Mouse (Mus musculus) layer of hippocampus, adult 2 months (tissue): Measurements from ENCODE around the gene Chrna7. TPM values are rescaled to one million over a fixed set of nuclear protein-coding genes. Genes with fewer than 3 reads are reported as not detected.

Source experiments
- DNase-seq, 2 experiments: peaks; one replicate each; pipeline ENCODE4 v3.0.0; 2022; ENCODE audit warnings: low spot score in 2 of 2
- H3K27ac ChIP-seq: fragments of 200-600 bp; 2 replicates; pipeline ENCODE4 v1.8.1; 2022
- H3K4me3 ChIP-seq: fragments of 200-600 bp; 2 replicates; pipeline ENCODE4 v1.8.1; 2022; ENCODE audit warnings: mild to moderate bottlenecking
- CTCF ChIP-seq: fragments of 200-600 bp; conservative IDR thresholded peaks from 2 replicates; pipeline ENCODE4 v1.8.1; 2022; ENCODE audit warnings: antibody characterized with exemption, mild to moderate bottlenecking, moderate library complexity
- long read RNA-seq, 2 experiments: library from polyadenylated mRNA; stranded (forward); transcript quantifications; one replicate each; pipeline ENCODE4 v2.0.0; 2021; ENCODE audit warnings: borderline mapping rate in 2 of 2
- total RNA-seq, 2 experiments: library from RNA; stranded (reverse); gene quantifications; 2 replicates each; pipeline ENCODE4 v1.2.3; 2021

The Chrna7 gene
- total RNA-seq: 10 to 100 TPM; 41.2 to 44.1 TPM
- long read RNA-seq, experiment 1, transcript Chrna7-201 (10 exons, 2,078 nt): major isoform, 10 of 19 reads
- long read RNA-seq, experiment 1, partial matches to known transcripts: 1 of 19 reads
- long read RNA-seq, experiment 1, other reads (novel, unspliced or antisense): 8 of 19 reads
- long read RNA-seq, experiment 2, transcript Chrna7-201 (10 exons, 2,078 nt): major isoform, 26 of 45 reads
- long read RNA-seq, experiment 2, partial matches to known transcripts: 5 of 45 reads
- long read RNA-seq, experiment 2, other reads (novel, unspliced or antisense): 14 of 45 reads

DNA sequence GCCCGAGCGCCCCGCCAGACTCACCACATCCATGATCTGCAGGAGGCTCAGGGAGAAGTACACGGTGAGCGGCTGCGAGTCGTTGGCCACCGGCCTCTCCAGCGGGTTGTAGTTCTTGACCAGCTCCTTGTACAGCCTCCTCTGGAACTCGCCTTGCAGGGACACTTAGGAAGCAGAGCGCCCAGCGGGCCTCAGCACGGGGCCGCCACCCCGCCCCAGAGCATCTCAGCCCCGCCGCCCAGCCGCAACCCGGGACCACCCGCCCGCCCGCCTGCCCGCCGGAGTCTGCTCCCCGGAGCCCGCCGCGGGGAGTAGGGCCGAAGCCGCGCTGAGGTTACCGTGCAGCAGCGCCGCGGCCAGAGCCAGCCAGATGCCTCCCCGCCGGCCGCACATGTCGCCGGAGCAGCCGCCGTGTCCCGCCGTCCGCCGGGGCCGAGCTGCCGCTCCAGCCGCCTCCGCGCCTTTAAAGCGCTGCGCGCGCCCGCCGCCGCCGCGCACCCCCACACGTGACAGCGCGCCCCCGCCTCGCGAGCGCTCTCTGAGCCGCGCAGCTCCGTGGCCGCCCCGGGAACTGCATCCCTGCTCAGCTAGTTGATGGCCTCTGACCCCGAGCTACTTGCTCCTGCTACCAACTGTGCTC is at the start of gene Chrna7:
Chrna7 (minus strand) TSS at position 486 of the 640 bp plus-strand sequence.
- TF ChIP-seq CTCF: peak; percentile 88
- peak; percentile 72 to 89 for DNase-seq
- Histone ChIP-seq H3K27ac (peak within 1 kb of the TSS; percentile 87), H3K4me3 (peak within 1 kb of the TSS; percentile 80)

DNA sequence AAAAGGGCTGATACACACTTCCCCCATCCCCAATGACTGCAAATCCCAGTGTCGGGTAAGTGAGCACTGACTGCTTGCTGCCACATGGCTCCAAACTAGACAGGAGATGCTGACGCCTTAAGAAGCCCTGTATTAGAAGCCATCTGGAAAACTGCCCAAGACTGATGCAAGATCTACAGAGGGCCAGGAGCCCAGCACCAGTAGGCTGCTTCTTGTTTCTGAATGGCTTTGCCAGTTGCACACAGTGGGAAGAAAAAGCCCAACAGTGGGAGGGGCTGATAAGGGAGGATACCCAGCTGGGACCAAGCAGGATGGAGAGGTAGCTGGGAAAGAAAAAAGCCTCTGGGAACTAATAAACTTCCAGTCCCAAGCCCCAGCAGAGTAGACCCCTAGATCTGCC is 37.0 kb upstream of the Chrna7 start:
- DNase-seq: no peak
- no peak for TF ChIP-seq CTCF
- Histone ChIP-seq H3K4me3 (no peak overlapping the region), H3K27ac (no peak overlapping the region)

DNA sequence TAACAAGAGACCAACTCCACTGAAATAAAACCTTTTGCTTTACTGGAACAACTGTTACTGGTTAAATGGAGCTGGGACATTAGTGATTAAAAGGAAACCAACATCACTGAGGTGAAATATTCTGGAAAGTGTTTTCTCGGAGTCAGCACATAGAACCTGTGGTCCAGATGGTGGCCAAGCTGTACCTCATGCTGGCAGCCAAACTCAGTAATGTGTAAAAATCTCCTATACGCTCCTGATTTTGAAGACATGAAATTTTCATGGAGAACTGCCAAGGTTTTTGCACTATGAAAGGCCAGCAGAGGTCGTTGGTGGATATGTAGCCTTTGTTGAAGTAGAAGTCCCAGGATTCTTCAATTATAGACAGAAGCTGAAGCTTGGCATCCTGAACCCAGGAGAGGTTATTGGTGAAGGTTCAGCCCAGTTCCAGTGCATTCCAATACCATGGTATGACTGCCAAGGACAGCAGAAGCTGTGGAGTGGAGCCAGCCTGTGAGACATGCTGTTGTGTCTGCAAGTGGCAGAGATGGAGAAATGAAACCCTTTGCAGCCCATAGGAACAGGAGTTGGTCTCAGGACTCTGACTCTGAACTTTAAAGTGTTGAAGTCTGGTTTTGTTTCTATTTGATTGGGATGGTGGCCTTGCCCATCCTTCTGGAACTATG is 25.6 kb upstream of the Chrna7 start:
- Histone ChIP-seq H3K4me3 (no peak overlapping the region), H3K27ac (no peak overlapping the region)
- peak; percentile 2 to 19 for DNase-seq
- TF ChIP-seq CTCF: no peak

- no peak for DNase-seq
- no peak overlapping the region for H3K27ac ChIP-seq
- TF ChIP-seq CTCF: peak; percentile 29
- H3K4me3 ChIP-seq: no peak overlapping the region
Observed at GRCm38 (mm10) chr7:63225066-63225780, 12.9 kb upstream of the Chrna7 start.

DNA sequence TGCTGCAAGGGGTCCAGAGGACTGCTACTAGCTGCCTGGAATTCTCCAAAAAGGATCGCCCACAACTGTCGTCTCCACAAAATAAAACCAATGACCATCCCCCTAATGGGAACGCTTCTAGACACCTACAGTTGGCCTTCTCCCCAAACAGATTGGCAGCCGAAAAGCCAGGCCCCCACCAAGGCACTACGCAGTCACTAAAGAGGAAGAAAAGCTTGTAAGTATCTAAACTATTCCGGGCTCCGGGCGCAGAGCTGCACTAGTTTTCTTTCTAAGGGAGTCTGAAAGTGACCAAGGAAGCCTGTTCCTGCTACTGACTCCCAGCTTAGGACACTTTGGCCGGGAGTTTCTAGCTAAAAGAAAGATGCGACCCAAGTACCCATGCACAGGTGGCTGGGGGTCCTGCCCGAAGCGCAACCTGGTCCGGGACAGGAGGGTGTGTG is 707 bp downstream of the Chrna7 start:
- Histone ChIP-seq H3K27ac (peak overlapping the region; percentile 87), H3K4me3 (peak overlapping the region; percentile 80)
- DNase-seq: no peak
- no peak for TF ChIP-seq CTCF

GRCm38 (mm10) chr7:63209501-63209900 is 2.9 kb downstream of the Chrna7 start:
- no peak overlapping the region for H3K27ac ChIP-seq
- DNase-seq: no peak
- TF ChIP-seq CTCF: no peak
- peak overlapping the region; percentile 13; the same call in 1 of the 2 replicates for H3K4me3 ChIP-seq

DNA sequence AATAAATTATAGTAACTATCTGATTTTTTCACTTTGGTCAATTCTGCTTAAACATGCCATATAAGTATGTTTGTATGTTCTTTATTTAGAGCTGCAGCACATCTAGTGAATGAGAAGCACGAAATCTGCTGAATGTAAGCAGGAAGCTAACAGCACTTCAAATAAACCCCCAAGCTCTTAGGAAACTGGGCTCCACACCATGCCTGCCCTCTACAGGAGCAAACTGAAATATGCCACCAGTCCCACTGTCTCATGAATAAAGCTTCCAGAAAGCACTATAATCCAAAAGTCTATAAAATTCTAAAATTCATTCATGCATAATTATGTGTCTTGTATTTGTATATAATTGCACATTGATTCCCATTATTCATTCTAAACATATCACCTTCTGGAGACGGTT is 5.2 kb downstream of the Chrna7 start:
- peak; percentile 80 for TF ChIP-seq CTCF
- DNase-seq: peak; percentile 25 to 36

GRCm38 (mm10) chr7:63195560-63195959 is 16.8 kb downstream of the Chrna7 start:
- no peak for DNase-seq

More for the DNA sequence above, 5.2 kb downstream of the Chrna7 start:
- H3K4me3 ChIP-seq: no peak overlapping the region
- no peak overlapping the region for H3K27ac ChIP-seq

GRCm38 (mm10) chr7:63189647-63190534 is 22.5 kb downstream of the Chrna7 start:
- H3K27ac ChIP-seq: peak overlapping the region; percentile 70
- H3K4me3 ChIP-seq: no peak overlapping the region
- DNase-seq: no peak
- TF ChIP-seq CTCF: no peak

More at GRCm38 (mm10) chr7:63195560-63195959, 16.8 kb downstream of the Chrna7 start:
- no peak overlapping the region for H3K4me3 ChIP-seq
- TF ChIP-seq CTCF: no peak
- H3K27ac ChIP-seq: no peak overlapping the region

- Histone ChIP-seq H3K4me3 (no peak overlapping the region), H3K27ac (peak overlapping the region; percentile 51; the same call in 1 of the 2 replicates)
- no peak for TF ChIP-seq CTCF
- DNase-seq: peak; percentile 38 to 48
Observed at GRCm38 (mm10) chr7:63170063-63170787, 42.1 kb downstream of the Chrna7 start.

GRCm38 (mm10) chr7:63164617-63165016 is 47.8 kb downstream of the Chrna7 start:
- no peak for TF ChIP-seq CTCF
- Histone ChIP-seq H3K27ac (peak overlapping the region; percentile 43; the same call in 1 of the 2 replicates), H3K4me3 (no peak overlapping the region)
- DNase-seq: peak; percentile 37 to 44
